14 mouse cellular contexts compared by ENCODE assay signal in the genomic region with DNA sequence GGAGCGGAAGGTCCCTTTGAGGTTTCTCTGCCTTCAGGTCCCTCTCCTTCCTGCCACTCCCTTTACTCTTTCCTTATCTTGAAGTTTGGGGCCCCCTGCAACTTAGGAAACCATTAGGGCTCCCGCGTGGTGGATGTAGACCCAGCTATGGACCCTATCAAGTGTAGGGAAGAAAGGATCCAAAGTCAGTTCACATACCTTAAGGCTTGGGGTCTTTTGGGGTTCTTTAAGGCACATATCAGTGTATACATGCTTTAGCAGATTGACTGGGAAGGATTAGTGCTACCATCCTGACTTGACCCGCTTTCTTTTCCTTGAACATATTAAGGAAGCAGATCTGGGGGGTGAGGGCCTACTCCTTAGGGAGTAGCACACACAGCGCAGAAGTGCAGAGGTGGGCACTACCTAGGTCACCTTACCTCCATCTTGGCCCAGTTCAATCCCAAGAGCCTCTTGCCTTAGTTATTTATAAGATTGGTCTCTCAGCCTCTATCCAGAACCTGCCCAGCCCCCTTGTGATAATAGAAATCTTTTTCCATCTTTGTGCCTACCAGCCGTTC. TPM values are rescaled to one million over a fixed set of nuclear protein-coding genes. Genes with fewer than 3 reads are reported as not detected.
DNase-seq lines count a peak whose midpoint lies in the region; ATAC-seq lines count a peak whose summit lies in the region.
"Had no signal": no experiment of that assay in that cellular context is flagged by ENCODE, and none has a peak within 500 bp of the region (broad histone marks: within the 10 kb centered on the region; RNA-seq: fewer than 3 reads in every experiment).

No protein-coding gene starts in this region.

- H3K27ac ChIP-seq in forebrain, embryonic 11.5 days (ENCODE audit: low read depth, low read length) = peak overlapping the region; percentile 99
- peak overlapping the region; percentile 97 for H3K27ac ChIP-seq in hindbrain, embryonic 16.5 days (ENCODE audit: low read depth, low read length)
- peak overlapping the region; percentile 99 for H3K27ac ChIP-seq in neural tube, embryonic 13.5 days (replicated peaks)
- H3K27ac ChIP-seq: heart, embryonic 13.5 days; limb, embryonic 15.5 days; stomach, embryonic 15.5 days had no signal

- ATAC-seq in forebrain, embryonic 11.5 days (replicated peaks; ENCODE audit: low FRiP score) = no peak
- no peak for ATAC-seq in hindbrain, embryonic 16.5 days
- ATAC-seq in neural tube, embryonic 13.5 days (ENCODE audit: low read depth) = no peak
- ATAC-seq: activated CD4-positive, CD25-positive, alpha-beta regulatory T cell, adult 4 months; intestine, postnatal 0 days had no signal

- peak overlapping the region; percentile 98 for H3K9ac ChIP-seq in forebrain, embryonic 11.5 days (ENCODE audit: low read length)
- H3K9ac ChIP-seq in hindbrain, embryonic 16.5 days (ENCODE audit: low read depth, low read length) = peak overlapping the region; percentile 98
- H3K9ac ChIP-seq in neural tube, embryonic 13.5 days = peak overlapping the region; percentile 100
- H3K9ac ChIP-seq: heart, embryonic 13.5 days; limb, embryonic 15.5 days; stomach, embryonic 15.5 days had no signal

- WGBS in forebrain, embryonic 11.5 days = 1% methylated on average over 6 of the region's 6 CpGs
- WGBS in hindbrain, embryonic 16.5 days = 4% methylated on average over 6 of the region's 6 CpGs
- WGBS in neural tube, embryonic 13.5 days = 1% methylated on average over 6 of the region's 6 CpGs

- peak overlapping the region; percentile 72 for H3K4me2 ChIP-seq in forebrain, embryonic 11.5 days (ENCODE audit: low read depth, low read length, severe bottlenecking)
- peak overlapping the region; percentile 89 for H3K4me2 ChIP-seq in hindbrain, embryonic 16.5 days (ENCODE audit: low read length)
- peak overlapping the region; percentile 89 for H3K4me2 ChIP-seq in neural tube, embryonic 13.5 days
- H3K4me2 ChIP-seq: heart, embryonic 13.5 days; limb, embryonic 15.5 days; stomach, embryonic 15.5 days had no signal

- peaks cover 4% of the 10 kb centered on the region; the same call in 1 of the 2 replicates for H3K36me3 ChIP-seq in forebrain, embryonic 11.5 days (ENCODE audit: control insufficient read depth, insufficient read depth, low read length)
- no peaks in the 10 kb centered on the region for H3K36me3 ChIP-seq in hindbrain, embryonic 16.5 days (ENCODE audit: control insufficient read depth, insufficient read depth, low read length)
- peaks cover 25% of the 10 kb centered on the region for H3K36me3 ChIP-seq in neural tube, embryonic 13.5 days
- H3K36me3 ChIP-seq: heart, embryonic 13.5 days; limb, embryonic 15.5 days; stomach, embryonic 15.5 days had no signal

- H3K4me1 ChIP-seq in forebrain, embryonic 11.5 days (replicated peaks; ENCODE audit: control insufficient read depth, insufficient read depth, low read length) = peaks cover 14% of the 10 kb centered on the region; the same call in 1 of the 2 replicates
- H3K4me1 ChIP-seq in hindbrain, embryonic 16.5 days (ENCODE audit: control insufficient read depth, insufficient read depth, low read depth, low read length) = peaks cover 37% of the 10 kb centered on the region
- H3K4me1 ChIP-seq in neural tube, embryonic 13.5 days (replicated peaks) = peaks cover 78% of the 10 kb centered on the region

- H3K9me3 ChIP-seq in forebrain, embryonic 11.5 days (ENCODE audit: control insufficient read depth, low read length) = no peaks in the 10 kb centered on the region
- H3K9me3 ChIP-seq in hindbrain, embryonic 16.5 days (ENCODE audit: control insufficient read depth, low read length) = no peaks in the 10 kb centered on the region
- no peaks in the 10 kb centered on the region for H3K9me3 ChIP-seq in neural tube, embryonic 13.5 days
- H3K9me3 ChIP-seq: heart, embryonic 13.5 days; limb, embryonic 15.5 days; stomach, embryonic 15.5 days had no signal

- peaks cover 28% of the 10 kb centered on the region for H3K27me3 ChIP-seq in forebrain, embryonic 11.5 days (ENCODE audit: control insufficient read depth, insufficient read depth, low read length)
- H3K27me3 ChIP-seq in hindbrain, embryonic 16.5 days (replicated peaks; ENCODE audit: control insufficient read depth, insufficient read depth, low read length) = no peaks in the 10 kb centered on the region
- H3K27me3 ChIP-seq in neural tube, embryonic 13.5 days = peaks cover 67% of the 10 kb centered on the region

- peak; percentile 57 for DNase-seq in cerebellum, adult 9-10 months
- DNase-seq in cerebellum, postnatal 25 days = no peak
- peak; percentile 62 for DNase-seq in forebrain, embryonic 11.5 days (ENCODE audit: low spot score)
- DNase-seq in layer of hippocampus, adult 8-10 months (ENCODE audit: low spot score in 2 of 2) = no peak
- DNase-seq in heart, adult 8-10 months (ENCODE audit: low spot score) = no peak
- DNase-seq in heart, postnatal 4 days = no peak
- DNase-seq: lung, postnatal 4 days had no signal

- peak overlapping the region; percentile 76 for H3K4me3 ChIP-seq in forebrain, embryonic 11.5 days (ENCODE audit: low read depth, low read length)
- H3K4me3 ChIP-seq in hindbrain, embryonic 16.5 days (ENCODE audit: low read length) = peak overlapping the region; percentile 91
- H3K4me3 ChIP-seq in neural tube, embryonic 13.5 days = peak overlapping the region; percentile 89
- H3K4me3 ChIP-seq: limb, embryonic 15.5 days had no signal

RNA-seq across cellular contexts. Expression of gene Polg, which starts 40.4 kb away (rescaled TPM):
- 48.2 and 48.5 TPM in 2 replicates for polyA plus RNA-seq in forebrain, embryonic 11.5 days (2014; fragmentation: Nextera tagmentation; extraction: Ambion mirVana)
- polyA plus RNA-seq in hindbrain, embryonic 16.5 days (2015; fragmentation: Nextera tagmentation; extraction: Ambion mirVana) = 24.2 and 26.4 TPM in 2 replicates
- polyA plus RNA-seq in neural tube, embryonic 13.5 days (2015; fragmentation: Nextera tagmentation; extraction: Ambion mirVana) = 28.2 and 28.6 TPM in 2 replicates
- total RNA-seq in layer of hippocampus, adult 8-10 months (2022) = 100 to 1,000 TPM in 1 of 4 experiments, 10 to 100 TPM in 3; 87.5 to 101 (median 95.1) TPM
- 10 to 100 TPM; 65.9 to 72.3 (median 69.9) TPM for total RNA-seq in heart, adult 8-10 months (2022)
- 10 to 100 TPM; 55.9 to 61.3 TPM for total RNA-seq in heart, postnatal 4 days (2021)

Comparison
In these comparisons a context has a peak if more than half of its experiments do, and no peak if none do; other contexts are left out.
1. DNase-seq: peak in cerebellum, adult 9-10 months (single experiment) and forebrain, embryonic 11.5 days (single experiment); none in cerebellum, postnatal 25 days (0 of 2), layer of hippocampus, adult 8-10 months (0 of 2), heart, adult 8-10 months (single experiment) and heart, postnatal 4 days (single experiment).
2. Peak in every context shown above with its lines, with median percentiles within 50 percentile points of each other: H3K27ac ChIP-seq, H3K4me2 ChIP-seq, H3K4me3 ChIP-seq and H3K9ac ChIP-seq.